Mouse (Mus musculus) megakaryocyte, adult 5-6 weeks (primary cell): ENCODE measurements around the gene Exoc6b. TPM values are rescaled to one million over a fixed set of nuclear protein-coding genes. Genes with fewer than 3 reads are reported as not detected.
"Not testable (repeated sequence)": the region's sequence is repeated elsewhere in the genome, so short reads cannot be mapped to it uniquely, and the experiment has no call there.

ENCODE experiments used
- ATAC-seq: 2 replicates; pipeline ENCODE4 v1.8.0; 2016; ENCODE audit warnings: mild to moderate bottlenecking, inconsistent platforms; ENCODE audit not compliant: poor library complexity, severe bottlenecking
- total RNA-seq, 2 experiments: library from RNA; stranded (forward) in 1 of 2; stranded (reverse) in 1 of 2; fragments of 153-499, 151-499 nt in 1 of 2; fragments of 221-1000, 200-1000 nt in 1 of 2; gene quantifications; 2 replicates each; pipeline versions ENCODE4 v1.2.3 to v1.2.4; 2015 to 2017

The Exoc6b gene
- total RNA-seq (2015) (7.9 and 9.0 TPM in 2 replicates), total RNA-seq (2017) (6.4 and 10.7 TPM in 2 replicates)

GRCm38 (mm10) chr6:85069023-85069985 is at the start of gene Exoc6b:
Gene Exoc6b, minus strand, starts transcription at chr6:85069513.
- peak; percentile 91 for ATAC-seq

DNA sequence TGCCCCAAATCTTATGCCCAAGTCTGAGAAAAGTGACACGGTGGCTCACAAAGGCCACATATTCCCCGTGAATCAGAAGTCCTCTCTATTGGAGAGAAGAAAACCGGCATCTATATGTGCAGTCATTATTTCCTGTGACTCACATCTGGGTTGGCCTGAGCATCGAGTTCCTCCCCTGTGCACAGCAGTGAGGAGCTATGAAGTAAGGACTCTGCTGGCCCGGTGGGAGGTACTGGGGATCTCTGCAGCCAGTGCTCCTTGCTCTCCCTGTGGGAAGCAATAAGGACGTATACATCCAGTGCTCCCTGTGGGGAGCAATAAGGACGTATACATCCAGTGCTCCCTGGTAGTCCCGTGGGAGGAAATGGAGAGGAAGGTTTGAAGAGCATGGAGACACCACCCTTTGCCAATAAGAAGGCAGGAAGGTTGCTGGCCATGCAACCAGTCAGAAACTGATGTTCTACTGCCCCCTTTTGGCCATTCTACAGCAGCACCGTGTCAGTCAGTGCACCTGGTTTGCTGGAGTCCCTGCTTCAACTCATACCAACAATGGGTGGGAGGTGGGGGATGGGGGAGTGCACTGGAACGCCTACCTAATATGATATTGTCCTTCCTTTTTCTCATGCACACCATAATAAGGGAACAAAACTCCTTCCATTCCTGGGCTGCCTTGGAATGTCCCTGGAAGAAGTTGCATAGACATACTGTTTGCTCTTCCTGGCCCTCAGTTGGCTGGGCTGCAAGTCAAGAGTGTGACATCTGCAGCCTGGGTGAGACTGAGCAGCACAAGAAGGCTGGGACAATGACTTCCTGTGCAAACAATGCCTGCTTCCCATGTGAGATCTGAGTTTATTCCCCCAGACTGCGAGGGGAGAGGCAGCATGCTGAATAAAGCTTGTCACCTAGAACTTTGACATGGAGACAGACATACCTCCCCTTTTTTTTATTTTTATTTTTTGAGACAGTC is 48.5 kb upstream of the Exoc6b start:
- ATAC-seq, result peak; percentile 52; the same call in 1 of the 2 replicates

DNA sequence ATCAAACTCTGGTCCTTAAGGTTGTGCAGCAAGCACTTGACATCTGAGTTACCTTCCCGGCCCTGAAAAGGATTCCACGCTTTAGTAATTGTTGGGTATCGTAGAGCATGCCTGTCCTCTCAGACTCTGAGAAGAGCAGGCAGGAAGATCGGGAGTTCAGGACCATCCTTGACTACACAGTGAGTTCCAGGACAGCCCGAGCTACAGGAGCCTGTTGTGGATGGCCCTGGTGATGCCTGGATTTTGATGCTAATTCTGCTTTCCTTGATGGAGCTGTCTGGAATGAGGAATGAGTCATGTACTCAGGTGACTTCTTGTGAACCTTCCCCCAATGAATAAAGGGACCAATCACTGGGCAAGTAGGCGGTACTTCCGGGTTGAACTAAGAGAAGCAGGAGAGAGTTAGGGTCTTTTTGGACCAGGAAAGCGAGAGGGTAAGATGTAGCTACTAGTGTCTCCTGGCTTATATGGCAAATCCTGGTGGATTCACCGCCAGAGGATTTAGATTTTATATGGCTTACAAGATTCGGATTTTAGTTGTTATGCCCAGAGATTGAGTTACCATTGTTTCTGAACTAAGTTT is 35.8 kb upstream of the Exoc6b start:
- ATAC-seq, result no peak

- ATAC-seq, result no peak
Observed at GRCm38 (mm10) chr6:85103321-85103720, 34.0 kb upstream of the Exoc6b start.

GRCm38 (mm10) chr6:85096441-85096840 is 27.1 kb upstream of the Exoc6b start:
- no peak for ATAC-seq

GRCm38 (mm10) chr6:85087425-85087824 is 18.1 kb upstream of the Exoc6b start:
- no peak for ATAC-seq

- no peak for ATAC-seq
Observed at GRCm38 (mm10) chr6:85086645-85087044, 17.3 kb upstream of the Exoc6b start.

- ATAC-seq, result not testable (repeated sequence)
Observed at GRCm38 (mm10) chr6:85076179-85076720, 6.9 kb upstream of the Exoc6b start.

DNA sequence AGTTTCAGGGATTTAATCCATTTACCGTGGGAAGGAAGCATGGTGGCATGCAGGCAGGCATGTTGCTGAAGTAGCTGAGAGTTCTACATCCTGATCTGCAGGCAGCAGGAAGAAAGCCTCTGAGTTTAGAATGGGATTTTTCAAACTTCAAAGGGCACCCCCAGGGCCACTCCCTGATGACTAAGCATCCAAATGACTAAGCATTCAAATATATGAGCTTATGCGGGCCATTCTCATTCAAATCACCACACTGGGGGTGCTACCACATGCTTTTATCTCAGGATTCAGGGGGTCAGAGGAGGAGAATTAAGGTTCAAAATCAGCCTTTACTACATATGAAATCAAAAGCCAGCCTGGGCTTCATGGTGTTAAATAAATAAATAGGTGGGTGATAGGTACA is 5.7 kb upstream of the Exoc6b start:
- ATAC-seq, result no peak

DNA sequence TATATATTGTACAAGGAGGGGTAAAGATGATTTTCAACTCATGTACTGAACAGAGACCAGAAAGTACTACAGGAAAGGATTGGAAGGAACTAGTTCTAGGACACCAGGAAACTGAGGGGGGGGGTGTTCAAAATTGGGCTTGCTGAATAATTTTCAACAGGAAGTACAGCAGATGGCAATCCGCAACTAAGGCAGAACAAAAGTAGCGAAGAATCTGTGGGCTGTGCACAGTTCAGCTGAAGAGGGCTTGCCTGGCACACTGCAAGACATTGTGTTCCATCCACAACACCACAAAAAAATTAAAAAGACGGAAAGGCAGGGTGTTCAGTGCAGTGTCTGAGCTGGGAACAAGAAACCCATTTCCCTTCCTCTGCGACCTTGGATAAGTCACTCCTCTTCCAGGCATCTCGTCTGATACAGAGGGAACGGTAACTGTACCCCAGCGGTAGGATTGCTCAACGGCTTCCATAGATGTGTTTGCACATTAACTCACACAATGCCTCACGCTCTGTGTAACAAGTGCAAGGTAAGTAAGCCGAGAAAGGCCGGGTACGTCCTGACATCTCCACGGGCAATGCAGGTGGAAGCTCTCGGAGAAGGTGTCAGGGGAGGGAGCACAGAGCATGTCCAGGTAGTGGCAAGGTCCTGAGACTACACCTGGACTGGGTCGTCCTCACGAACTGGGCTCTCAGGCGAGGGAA is 841 bp downstream of the Exoc6b start:
- peak; percentile 26 for ATAC-seq

DNA sequence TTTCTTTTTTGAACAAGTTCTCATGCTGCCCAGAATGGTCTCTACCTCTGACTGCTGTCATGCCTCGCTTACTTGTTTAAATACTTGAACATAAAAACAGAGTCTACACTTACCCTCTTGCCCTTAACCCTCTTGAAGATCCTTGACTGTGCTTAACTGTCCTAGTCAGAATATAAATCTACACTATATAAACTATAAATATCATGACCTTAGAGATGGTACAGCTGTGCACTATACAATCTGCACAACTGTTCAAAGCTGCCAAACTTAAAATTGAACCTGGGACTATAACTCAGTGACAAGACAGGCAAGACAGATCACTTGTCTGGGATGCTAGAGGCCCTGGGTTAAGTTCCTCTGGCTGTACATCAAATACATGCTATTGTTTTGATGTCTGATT is 11.7 kb downstream of the Exoc6b start:
- no peak for ATAC-seq

- no peak for ATAC-seq
Observed at GRCm38 (mm10) chr6:85051109-85051508, 18.2 kb downstream of the Exoc6b start.

DNA sequence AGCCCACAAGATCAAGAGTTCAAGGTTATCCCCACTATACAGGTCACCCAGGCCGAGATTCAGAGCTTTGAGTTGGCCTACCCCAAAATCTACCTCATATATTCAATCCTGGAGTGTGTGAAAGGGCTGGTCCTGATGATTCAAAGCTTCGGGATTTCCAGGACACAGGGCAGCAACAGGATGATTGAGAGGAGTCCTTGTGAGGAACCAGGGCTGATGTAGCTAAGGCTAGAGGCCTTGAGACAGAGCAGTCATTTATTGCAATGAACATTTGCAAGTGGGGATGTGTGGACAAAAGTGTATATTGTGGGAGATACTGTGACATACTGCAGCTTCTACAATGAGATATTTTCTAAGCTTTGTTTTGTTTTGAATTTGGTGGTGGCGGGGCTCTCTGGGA is 22.8 kb downstream of the Exoc6b start:
- ATAC-seq, result no peak

DNA sequence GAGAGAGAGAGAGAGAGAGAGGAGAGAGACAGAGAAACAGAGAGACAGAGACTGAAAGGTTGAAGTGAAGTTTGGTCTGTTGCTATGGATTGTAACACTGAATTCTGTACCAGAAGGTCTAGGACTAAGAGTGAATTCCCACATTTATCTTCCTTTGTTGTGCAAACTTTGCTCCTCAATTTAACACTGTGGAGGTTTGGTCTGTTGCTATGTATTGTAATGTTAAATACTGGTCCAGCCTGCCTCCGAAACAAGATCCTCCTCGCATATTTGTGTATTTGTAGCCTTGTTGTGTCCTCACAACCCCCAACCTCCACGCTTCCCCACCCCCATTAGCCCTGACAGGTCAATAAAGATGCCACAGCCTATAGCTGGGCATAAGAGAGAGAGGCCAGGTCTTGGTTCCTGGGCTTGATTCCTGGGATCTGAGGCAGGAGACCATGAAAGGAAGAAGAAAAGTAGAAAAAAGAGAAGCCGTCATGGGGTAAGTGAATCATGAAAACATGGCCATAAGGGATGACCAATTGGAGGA is 24.6 kb downstream of the Exoc6b start:
- ATAC-seq, result no peak

GRCm38 (mm10) chr6:85037677-85038076 is 31.6 kb downstream of the Exoc6b start:
- ATAC-seq, result peak; percentile 86

- ATAC-seq, result no peak
Observed at GRCm38 (mm10) chr6:85029671-85030070, 39.6 kb downstream of the Exoc6b start.

GRCm38 (mm10) chr6:85024403-85024802 is 44.9 kb downstream of the Exoc6b start:
- ATAC-seq, result no peak

GRCm38 (mm10) chr6:85017011-85017410 is 52.3 kb downstream of the Exoc6b start:
- ATAC-seq, result no peak

GRCm38 (mm10) chr6:85013906-85014305 is 55.4 kb downstream of the Exoc6b start:
- ATAC-seq, result no peak

DNA sequence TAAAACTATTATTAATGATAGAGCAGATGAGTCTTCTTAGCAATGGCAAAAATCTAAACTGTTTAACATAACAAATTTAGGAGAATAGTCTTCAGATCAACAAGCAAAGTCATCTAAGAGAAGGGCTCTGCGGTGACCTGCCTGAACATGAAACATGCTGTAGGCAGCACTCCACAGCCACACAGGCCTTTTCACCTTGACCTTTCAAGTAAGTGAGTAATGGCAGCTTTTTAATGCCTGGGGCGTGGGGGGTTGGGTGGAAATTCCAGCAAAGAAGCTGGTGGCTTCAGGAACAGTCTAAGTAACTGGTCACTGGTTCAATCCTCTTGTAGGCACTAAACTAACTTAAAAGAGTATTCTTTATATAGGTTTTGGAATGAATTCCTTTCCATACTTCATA is 58.9 kb downstream of the Exoc6b start:
- no peak for ATAC-seq
